Mouse (Mus musculus) forebrain, postnatal 0 days (tissue): ENCODE data around the gene Dap3. TPM values are rescaled to one million over a fixed set of nuclear protein-coding genes. Genes with fewer than 3 reads are reported as not detected.

Source experiments
- ATAC-seq: fragments of 200-750 bp; cut with Nextera tagmentation; 2 replicates; pipeline ENCODE4 v1.8.0; 2017; ENCODE audit warnings: mild to moderate bottlenecking, moderate library complexity
- DNase-seq: peaks from one replicate; pipeline ENCODE4 v3.0.0-alpha.2; 2015
- H3K27ac ChIP-seq: fragments of 300-500 bp; sonication (generic); 2 replicates; pipeline ENCODE4 v1.5.1; 2014; ENCODE audit warnings: low read depth, mild to moderate bottlenecking, antibody characterized with exemption, low read length, moderate library complexity, mixed read lengths
- H3K27me3 ChIP-seq: fragments of 300-500 bp; sonication (generic); 2 replicates; pipeline ENCODE4 v1.6.1; 2014; ENCODE audit warnings: mild to moderate bottlenecking, low read length, mixed read lengths; ENCODE audit not compliant: insufficient read depth
- H3K36me3 ChIP-seq: fragments of 300-500 bp; sonication (generic); 2 replicates; pipeline ENCODE4 v1.6.1; 2014; ENCODE audit warnings: mild to moderate bottlenecking, moderate library complexity; ENCODE audit not compliant: insufficient read depth
- H3K4me1 ChIP-seq: fragments of 300-500 bp; sonication (generic); 2 replicates; pipeline ENCODE4 v1.6.1; 2014; ENCODE audit warnings: antibody characterized with exemption; ENCODE audit not compliant: insufficient read depth
- H3K4me2 ChIP-seq: fragments of 300-500 bp; sonication (generic); 2 replicates; pipeline ENCODE4 v1.6.1; 2014; ENCODE audit warnings: low read depth, mild to moderate bottlenecking, moderate library complexity
- H3K4me3 ChIP-seq: fragments of 300-500 bp; sonication (generic); 2 replicates; pipeline ENCODE4 v1.5.1; 2014; ENCODE audit warnings: low read depth, low read length, mixed read lengths
- H3K9ac ChIP-seq: fragments of 300-500 bp; sonication (generic); 2 replicates; pipeline ENCODE4 v1.6.1; 2014; ENCODE audit warnings: mild to moderate bottlenecking
- H3K9me3 ChIP-seq: fragments of 300-500 bp; sonication (generic); 2 replicates; pipeline ENCODE4 v1.6.1; 2016; ENCODE audit warnings: low read length
- CTCF ChIP-seq: sonication (generic); IDR thresholded peaks from 2 replicates; pipeline ENCODE4 v1.5.1; 2016; ENCODE audit warnings: antibody characterized with exemption, control low read depth, low read depth
- WGBS: fragments of 180-500 bp; shearing (Covaris S2); extraction: QIAGEN DNeasy Blood & Tissue Kit; methylation state at CpG from one replicate; pipeline ENCODE4 v1.1.7; 2014; 5-methylcytosine and 5-hydroxymethylcytosine counted together
- polyA plus RNA-seq: library from polyadenylated mRNA; unstranded; fragments of >200 nt; fragmentation: Nextera tagmentation; extraction: Ambion mirVana; gene quantifications from 2 replicates; pipeline ENCODE4 v1.2.1, GENCODE M21; 2015
- total RNA-seq: library from RNA; depleted of rRNA; stranded (reverse); fragments of >200 nt; gene quantifications from 2 replicates; pipeline ENCODE4 v1.2.3, GENCODE M21; 2014

Gene Dap3
- total and polyA plus RNA-seq, 2 experiments from 2014 or later: 76.2 to 127 TPM

DNA sequence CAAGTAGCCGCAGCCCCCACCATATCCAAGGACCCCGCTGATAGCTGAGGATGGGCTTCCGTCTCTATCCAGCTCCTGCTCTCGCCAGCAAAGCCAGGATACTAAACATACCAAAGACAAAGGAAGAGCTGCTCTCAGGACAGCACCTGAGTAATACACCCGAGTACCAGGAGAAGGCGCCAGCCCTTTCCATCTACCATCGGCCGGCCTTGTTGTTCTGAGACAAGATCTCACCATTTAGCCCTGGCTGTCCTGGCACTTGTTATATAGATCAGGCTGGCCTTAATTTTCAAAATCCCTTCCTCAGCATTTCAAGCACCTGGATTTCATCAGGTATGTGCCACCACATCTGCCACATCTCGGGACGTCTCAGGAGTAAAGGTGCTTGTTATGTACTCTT lies 11.9 kb downstream of the Dap3 start:
- Histone ChIP-seq H3K27ac (no peak overlapping the region), H3K4me2 (no peak overlapping the region), H3K9ac (no peak overlapping the region), H3K4me3 (no peak overlapping the region), H3K27me3 (no peaks in the 10 kb centered on the region), H3K9me3 (no peaks in the 10 kb centered on the region), H3K4me1 (no peaks in the 10 kb centered on the region), H3K36me3 (peaks cover 44% of the 10 kb centered on the region)
- DNase-seq (no peak), ATAC-seq (no peak)
- no peak for TF ChIP-seq CTCF
- 92% methylated on average over 10 of the region's 10 CpGs for WGBS

DNA sequence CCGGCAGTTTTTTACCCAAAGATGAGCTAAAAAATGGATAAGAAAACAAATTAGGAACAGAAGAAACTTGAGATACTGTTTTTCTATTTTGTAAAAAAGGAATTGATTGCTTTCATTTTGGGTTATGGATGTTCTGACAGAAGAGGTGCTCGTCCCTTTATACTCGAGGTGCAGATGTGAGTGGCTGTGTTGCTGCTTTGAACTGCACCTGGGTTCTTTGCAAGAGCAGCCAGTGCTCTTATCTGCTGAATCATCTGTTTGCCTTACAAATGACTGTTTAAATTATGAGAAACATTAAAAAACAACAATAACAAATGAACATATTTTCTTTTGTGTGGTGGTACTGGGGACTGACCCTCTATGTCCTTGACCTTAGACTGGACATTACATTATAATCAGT lies 21.5 kb downstream of the Dap3 start:
- Histone ChIP-seq H3K27me3 (no peaks in the 10 kb centered on the region), H3K27ac (no peak overlapping the region), H3K4me3 (no peak overlapping the region), H3K4me2 (no peak overlapping the region), H3K4me1 (no peaks in the 10 kb centered on the region), H3K36me3 (peaks cover 83% of the 10 kb centered on the region), H3K9me3 (no peaks in the 10 kb centered on the region), H3K9ac (no peak overlapping the region)
- ATAC-seq: no peak
- 92% methylated on average over 3 of the region's 3 CpGs for WGBS
- no peak for TF ChIP-seq CTCF
- no peak for DNase-seq

DNA sequence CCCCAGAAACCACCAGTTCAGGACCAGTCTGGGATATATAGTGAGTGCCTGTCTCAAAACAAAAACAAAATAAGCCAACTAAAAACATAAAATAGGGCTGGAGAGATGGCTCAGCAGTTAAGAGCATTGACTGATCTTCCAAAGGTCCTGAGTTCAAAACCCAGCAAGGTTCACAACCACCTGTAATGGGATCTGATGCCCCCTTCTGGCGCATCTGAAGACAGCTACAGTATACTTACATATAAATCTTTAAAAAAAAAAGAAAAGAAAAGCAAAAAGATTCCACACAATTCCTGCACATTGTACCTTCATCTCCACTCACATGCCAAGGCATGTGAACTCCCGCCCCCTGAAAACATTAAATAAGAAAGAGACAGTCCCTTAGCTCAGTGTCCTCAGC lies 25.3 kb downstream of the Dap3 start:
- ATAC-seq: no peak
- Histone ChIP-seq H3K4me3 (no peak overlapping the region), H3K4me2 (no peak overlapping the region), H3K9me3 (0 out of 2 replicates have a peak, but pooled peaks cover 3% of the 10 kb centered on the region), H3K9ac (no peak overlapping the region), H3K36me3 (peaks cover 94% of the 10 kb centered on the region), H3K4me1 (no peaks in the 10 kb centered on the region), H3K27ac (no peak overlapping the region), H3K27me3 (no peaks in the 10 kb centered on the region)
- 85% methylated on average over 2 of the region's 2 CpGs for WGBS
- DNase-seq: no peak
- no peak for TF ChIP-seq CTCF

DNA sequence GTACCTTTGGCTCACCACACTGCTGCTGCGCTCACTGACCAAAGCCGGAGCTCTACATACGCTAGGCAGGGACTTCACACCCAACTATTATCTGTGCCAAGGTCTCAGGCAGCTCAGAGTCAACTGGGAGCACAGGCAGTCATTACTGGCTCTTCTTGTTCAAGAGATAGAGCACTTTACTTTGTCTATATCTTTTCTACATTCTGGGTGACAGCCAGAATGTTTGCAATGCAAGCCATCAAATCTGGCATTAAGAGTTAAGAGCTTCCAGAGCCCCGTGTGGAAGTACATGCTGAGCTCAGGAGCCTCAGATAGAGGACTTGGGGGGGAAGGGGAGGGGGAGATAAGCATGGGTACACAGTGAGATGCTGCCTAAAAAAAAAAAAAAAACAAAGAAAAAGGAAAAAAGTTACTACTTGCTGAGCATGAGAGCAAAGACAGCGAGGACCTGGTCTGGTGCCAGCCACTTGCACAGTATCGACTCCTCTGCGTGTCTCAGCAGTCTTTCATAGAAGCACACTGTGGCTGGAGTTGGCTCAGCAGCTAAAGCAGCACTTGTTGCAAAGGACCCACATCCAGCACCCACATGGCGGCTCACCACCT lies 26.9 kb downstream of the Dap3 start:
- Histone ChIP-seq H3K27me3 (no peaks in the 10 kb centered on the region), H3K4me1 (no peaks in the 10 kb centered on the region), H3K9ac (no peak overlapping the region), H3K27ac (no peak overlapping the region), H3K4me3 (no peak overlapping the region), H3K36me3 (peaks cover 82% of the 10 kb centered on the region), H3K9me3 (0 out of 2 replicates have a peak, but pooled peaks cover 3% of the 10 kb centered on the region), H3K4me2 (no peak overlapping the region)
- ATAC-seq (no peak), DNase-seq (no peak)
- 82% methylated on average over 8 of the region's 8 CpGs for WGBS
- no peak for TF ChIP-seq CTCF

DNA sequence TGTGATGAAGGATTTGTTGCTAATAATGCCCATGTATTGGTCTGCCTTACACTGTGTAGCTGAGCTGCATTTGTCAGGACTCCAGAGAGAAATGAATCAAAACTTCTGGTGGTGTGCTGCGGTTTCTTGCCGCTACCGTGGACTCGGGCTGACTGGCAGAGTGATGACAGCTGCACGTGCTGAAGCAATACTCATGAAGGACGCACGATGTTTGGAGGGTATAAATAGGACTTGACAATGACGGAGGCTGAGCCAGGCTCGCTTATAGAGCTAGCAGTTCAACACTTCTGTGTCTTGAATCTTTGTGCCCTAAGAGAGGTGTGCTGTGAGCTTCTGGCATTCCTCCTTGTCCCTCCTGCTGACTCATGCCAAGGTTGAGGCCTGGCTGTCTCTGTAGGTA lies 29.6 kb downstream of the Dap3 start:
- no peak for DNase-seq
- TF ChIP-seq CTCF: no peak
- H3K9ac ChIP-seq: no peak overlapping the region
- no peaks in the 10 kb centered on the region for H3K4me1 ChIP-seq
- ATAC-seq: no peak
- no peak overlapping the region for H3K4me2 ChIP-seq
- no peak overlapping the region for H3K4me3 ChIP-seq
- no peak overlapping the region for H3K27ac ChIP-seq
- peaks cover 55% of the 10 kb centered on the region for H3K36me3 ChIP-seq
- 0 out of 2 replicates have a peak, but pooled peaks cover 3% of the 10 kb centered on the region for H3K9me3 ChIP-seq
- 95% methylated on average over 9 of the region's 9 CpGs for WGBS
- no peaks in the 10 kb centered on the region for H3K27me3 ChIP-seq

DNA sequence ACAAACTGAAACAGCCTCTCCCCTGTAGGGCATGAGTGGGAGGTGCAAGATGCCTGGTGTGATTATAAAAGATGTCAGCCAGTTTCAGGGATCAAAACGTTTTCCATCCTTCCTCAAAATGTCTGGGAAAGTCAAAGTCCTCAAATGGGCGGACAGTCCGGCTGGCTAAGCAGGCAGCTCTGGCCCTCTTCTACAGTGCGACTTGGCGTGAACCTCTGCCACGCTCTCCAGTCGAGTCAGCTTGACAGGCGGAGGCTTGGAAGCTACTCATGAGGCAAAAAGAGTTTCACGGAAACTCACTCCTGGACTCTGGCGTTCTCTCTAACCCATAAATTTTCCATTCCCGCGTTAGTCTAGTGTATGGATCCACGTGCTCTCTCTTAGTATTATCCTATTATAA lies 32.0 kb downstream of the Dap3 start:
- Histone ChIP-seq H3K4me3 (no peak overlapping the region), H3K4me1 (peaks cover 6% of the 10 kb centered on the region; the same call in 1 of the 2 replicates), H3K36me3 (peaks cover 33% of the 10 kb centered on the region), H3K27me3 (no peaks in the 10 kb centered on the region), H3K27ac (no peak overlapping the region), H3K9ac (no peak overlapping the region), H3K9me3 (0 out of 2 replicates have a peak, but pooled peaks cover 3% of the 10 kb centered on the region), H3K4me2 (no peak overlapping the region)
- DNase-seq: no peak
- TF ChIP-seq CTCF: no peak
- WGBS: 80% methylated on average over 13 of the region's 13 CpGs
- no peak for ATAC-seq

DNA sequence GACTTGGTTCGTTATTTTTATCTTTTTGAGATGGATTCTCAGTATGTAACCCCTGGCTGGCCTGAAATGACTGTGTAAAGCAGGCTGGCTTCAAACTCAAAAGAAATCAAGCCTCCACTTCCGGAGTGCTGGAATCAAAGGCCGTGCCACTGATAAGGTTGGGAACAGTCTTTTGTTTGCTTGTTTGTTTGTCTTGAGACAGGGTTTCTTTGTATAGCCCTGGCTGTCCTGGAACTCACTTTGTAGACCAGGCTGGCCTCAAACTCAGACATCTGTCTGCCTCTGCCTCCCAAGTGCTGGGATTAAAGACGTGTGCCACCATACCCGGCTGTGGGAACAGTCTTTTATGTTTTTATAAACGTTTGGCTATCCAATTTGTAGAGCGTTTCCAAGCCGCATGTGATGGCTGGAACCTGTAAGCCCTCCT lies 36.6 kb downstream of the Dap3 start:
- 28% methylated on average over 8 of the region's 8 CpGs for WGBS
- no peak for TF ChIP-seq CTCF
- Histone ChIP-seq H3K4me1 (peaks cover 6% of the 10 kb centered on the region; the same call in 1 of the 2 replicates), H3K4me2 (peak overlapping the region; percentile 75), H3K9ac (peak overlapping the region; percentile 76), H3K36me3 (peaks cover 28% of the 10 kb centered on the region), H3K27ac (peak overlapping the region; percentile 83), H3K4me3 (peak overlapping the region; percentile 69), H3K27me3 (no peaks in the 10 kb centered on the region), H3K9me3 (no peaks in the 10 kb centered on the region)
- DNase-seq (no peak), ATAC-seq (peak; percentile 5; the same call in 1 of the 2 replicates)
